Mouse (Mus musculus): ENCODE measurements at regions not wholly inside any gene's neighbourhood (a gene's known extent, or its start where the extent isn't known, plus 50 kb on each side); places are given as distances from the start of the nearest gene placed in this dataset.

- DNase-seq, result no peak
Observed at GRCm38 (mm10) chr13:119140436-119140835, 288.0 kb upstream of the Paip1 start.

DNA sequence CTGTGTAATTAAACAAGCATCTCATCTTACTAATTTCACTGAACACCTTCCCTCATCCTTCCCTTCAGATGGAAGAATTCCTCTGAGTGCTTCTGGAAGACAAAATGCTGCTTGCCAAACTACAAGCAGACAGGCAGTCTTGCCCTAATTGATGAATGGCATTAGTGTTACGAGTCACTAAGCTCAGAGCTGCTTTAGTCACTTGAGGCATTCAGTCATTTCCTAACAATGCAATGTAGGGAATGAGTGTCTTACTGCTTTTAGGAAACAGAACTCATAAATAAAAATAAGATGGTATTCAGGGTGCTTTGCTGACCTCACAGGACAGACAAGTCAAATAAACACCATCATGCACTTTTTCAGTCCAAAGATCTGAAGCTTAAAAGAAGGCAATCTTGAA is 285.1 kb upstream of the Paip1 start:
- no peak for DNase-seq

DNA sequence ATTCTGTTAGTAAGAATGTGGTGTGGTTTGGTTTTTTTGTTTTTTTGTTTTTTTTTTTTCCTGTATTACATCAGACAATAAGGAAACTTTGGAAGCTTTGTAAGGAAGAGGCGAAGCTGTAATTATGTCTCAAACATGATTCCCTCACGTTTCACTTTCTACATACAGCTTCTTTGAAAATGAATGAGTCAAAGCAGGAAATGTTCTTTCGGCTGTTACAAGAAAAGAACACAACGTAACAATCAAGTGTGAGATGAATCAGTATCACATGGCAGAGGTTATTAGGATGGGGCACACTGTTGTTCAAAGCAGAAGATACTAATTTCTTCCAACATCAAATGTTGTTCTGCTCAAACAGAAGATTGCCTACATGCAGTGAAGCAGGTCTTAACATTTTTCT is 282.7 kb upstream of the Paip1 start:
- DNase-seq, result no peak

DNA sequence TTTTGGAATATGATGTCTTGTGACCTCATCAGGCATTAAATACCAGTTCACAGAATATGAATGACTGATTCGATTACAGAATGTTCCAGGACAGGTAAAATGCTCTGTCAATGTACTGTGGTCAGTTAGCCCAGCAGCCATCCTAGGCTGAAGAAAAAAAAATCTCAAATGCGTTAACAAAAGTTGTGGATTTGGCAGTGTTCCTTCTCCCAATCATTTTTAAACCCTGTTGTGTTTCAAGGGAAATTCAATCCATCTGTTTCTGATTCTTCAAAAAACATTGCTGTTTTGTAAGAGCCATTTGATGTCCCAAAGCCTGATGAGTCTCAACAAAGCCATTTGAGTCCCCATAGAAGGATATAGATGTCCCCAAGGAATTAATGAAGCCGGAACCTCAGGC is 280.7 kb upstream of the Paip1 start:
- no peak for DNase-seq

- no peak for DNase-seq
Observed at GRCm38 (mm10) chr13:119149141-119149540, 279.3 kb upstream of the Paip1 start.

GRCm38 (mm10) chr13:119150847-119151548 is 277.4 kb upstream of the Paip1 start:
- DNase-seq, result no peak

DNA sequence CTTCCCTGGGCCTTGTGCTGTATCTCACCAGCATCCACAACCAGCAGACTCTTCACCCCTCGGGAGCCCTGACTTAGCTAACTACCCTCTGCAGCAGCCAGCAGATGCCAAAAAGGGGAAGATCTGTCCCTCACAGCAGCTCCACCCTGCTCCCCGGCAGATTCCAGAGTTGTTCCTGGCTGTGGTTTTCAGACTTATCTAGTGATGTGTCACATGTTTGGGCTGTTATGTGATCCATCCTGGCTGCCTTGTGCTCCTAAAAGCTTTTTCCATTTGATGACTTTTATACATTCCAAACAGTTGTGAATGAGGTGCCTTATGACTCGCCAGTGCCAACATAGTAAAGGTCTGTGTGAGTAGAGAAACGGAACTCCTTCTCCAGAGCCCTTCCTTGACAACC is 250.6 kb upstream of the Paip1 start:
- no peak for DNase-seq

DNA sequence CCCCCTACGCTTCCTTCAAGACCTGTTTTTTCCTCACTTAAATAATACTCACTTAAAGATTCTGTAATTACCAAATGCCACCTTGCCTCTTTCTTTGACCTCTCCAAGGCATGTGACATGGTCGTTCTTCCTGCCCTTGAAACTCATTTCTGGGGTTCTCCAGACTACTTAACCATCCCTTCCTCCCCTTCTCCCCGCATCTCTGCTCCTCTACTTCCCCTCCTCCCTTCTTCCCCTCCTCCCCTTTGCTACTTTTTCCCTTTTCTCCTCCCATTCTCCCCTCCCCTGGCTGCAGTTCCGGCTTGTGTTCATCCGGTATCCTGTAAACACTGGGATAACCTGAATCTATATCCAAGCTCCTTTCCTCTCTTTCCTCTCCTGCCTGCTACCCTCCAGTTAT is 250.2 kb upstream of the Paip1 start:
- no peak for DNase-seq

DNA sequence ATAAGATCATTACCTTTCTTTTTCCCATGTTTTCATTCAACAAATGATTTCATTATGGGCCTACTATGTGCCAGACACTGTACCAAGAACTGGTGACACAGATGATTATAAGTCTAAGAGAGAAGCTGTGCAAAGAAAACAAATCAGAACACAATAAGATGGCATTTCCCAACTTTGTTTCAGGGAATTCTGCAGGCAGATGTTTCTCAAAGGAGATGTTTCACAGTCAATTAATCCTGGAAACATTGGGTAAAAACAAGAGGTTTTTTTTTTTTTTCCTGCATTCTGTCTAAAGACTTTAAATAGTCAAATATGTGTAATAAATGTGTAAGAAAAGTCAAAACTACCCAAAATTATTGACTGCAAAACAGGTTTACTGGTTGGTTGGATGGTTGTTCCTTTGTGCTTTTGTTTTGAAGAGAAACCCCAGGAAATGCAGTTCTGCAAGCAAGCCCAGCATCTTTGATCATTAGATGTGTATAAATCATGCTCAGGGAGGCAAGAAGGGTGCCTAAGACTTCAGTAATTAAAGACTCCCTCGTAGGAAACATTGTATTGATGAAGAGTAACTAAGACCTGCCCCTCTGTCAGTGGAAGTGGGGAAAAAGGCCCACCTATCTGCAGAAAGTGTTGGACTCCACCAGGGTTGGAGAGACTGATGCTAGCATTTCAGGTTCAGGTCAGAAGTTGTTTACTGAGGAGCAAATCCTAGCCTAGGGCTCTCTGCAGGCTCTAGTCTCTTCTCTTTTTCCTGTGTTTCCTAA is 249.1 kb upstream of the Paip1 start:
- no peak for DNase-seq

- no peak for DNase-seq
Observed at GRCm38 (mm10) chr13:119184322-119184877, 244.0 kb upstream of the Paip1 start.

DNA sequence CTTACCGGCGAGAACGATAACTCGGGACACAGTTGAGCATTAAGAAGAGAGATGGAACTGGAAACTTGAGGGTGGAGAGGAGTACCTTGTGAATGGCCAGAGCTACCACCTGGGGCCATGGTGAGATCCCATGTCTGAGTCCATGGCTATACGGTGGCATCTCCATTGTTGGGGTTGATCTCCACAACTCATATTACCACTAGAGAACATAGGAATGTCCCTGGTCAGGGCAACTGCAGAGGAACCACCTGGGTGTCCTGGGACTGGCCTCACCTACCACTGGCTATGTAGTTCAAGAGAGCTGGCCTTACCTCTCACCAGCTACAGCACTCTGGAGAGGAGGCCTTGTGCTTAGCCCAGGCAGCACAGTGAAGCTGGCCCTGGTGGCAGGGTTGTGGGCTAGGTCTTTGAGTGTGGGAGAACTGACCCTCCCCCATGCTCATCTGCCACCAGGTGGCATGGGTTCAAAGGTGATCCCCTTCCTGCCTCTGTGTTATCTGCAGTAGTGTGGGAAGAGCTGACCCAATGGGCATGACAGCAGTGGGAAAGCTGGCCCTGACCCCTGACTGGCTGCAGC is 242.7 kb upstream of the Paip1 start:
- no peak for DNase-seq

DNA sequence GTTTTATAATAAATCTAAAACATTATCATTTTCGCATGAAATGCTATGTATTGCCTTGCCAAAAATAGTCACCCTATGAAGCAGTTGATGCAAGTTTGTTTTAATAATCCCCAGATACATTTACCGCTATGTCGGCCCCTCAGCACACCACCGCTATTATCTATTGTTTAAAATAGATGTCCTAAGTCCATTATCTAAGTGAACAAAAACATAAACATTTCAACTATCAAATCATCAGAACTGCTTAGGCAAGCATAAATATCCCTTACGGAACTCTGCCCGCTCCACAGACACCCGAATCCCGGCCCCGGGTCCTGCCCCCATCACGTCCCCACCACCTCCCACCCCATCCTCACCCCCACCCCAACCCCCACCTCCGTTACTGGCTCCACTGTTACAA is 196.8 kb upstream of the Paip1 start:
- DNase-seq, result no peak

DNA sequence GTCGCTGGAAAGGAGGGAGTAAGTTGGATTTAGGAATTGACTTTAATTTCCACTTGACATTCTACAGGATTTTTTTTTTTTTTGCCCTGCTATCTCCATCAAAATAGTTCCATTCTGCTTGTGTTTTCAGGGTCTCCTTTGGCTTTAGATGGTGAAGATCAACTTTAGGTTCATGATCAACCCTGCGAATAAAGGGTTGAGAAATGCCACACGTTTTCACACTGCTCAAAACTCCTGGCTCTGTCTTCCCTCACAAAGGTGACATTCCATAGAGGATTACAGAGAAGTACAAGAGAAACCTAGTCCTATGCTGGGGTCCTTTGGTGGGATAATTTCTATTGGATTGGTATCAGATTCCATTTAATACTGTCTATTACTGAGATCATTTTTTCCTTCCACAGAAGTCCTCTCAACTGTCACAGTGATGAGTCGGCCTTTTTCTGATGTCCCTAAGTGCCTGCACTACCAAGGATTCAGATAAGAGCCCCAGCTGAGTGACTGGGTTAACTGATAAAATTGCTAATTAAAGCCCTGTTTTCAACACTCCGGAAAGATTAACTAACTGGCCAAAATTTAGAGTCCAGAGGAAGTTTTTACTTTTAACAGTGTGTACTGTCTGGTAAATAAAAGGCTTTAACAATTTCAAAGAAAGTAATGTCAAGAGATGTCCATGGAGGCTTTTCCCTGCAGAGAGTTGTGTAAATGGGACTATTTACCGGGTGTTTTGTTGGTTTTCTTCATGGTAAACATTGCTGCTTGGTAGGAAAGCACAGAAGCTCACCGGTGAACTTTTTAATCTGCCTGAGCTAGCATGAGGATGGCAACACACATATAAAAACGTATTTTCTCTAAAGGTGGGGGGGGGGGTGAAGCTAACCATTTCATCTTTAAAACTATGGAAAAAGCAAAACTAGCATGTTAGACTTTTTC is 196.0 kb upstream of the Paip1 start:
- DNase-seq, result no peak

DNA sequence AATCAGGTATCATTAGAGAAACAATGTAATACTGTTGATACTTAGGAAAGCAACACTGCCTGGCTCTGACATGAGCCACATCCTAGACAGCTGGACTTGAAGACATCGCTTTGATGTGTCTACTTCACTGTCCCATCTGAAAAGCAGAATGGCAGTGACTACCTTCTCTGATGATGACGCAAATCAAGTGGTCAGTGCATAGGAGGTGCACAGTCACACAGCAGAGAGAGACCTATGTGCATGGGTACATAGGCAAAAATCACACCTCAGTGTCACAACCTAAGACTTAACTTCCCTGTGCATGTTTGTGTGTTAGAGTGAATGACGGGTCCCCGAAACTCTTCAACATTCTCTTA is 195.4 kb upstream of the Paip1 start:
- DNase-seq, result no peak

- no peak for DNase-seq
Observed at GRCm38 (mm10) chr13:119233869-119234268, 194.5 kb upstream of the Paip1 start.

GRCm38 (mm10) chr13:119242358-119242757 is 186.0 kb upstream of the Paip1 start:
- DNase-seq, result no peak

DNA sequence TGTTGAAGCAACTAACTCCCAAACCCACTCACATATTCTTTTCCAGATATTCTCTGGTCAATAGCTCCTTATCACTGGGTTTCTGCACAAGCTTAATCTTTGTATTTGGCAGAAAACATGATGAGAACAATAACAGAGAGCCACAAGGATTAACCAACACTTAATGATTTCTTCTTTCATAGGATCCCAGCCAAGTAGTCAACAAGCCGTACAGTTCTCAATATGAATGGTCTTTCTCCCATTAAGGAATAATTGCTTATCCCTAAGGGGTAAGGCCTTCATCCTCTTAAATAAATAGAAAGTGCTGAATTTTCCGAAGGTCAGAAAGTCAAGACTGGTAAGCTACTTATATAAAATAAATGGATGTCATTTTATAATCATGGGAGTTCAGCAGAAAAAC is 181.3 kb upstream of the Paip1 start:
- no peak for DNase-seq

DNA sequence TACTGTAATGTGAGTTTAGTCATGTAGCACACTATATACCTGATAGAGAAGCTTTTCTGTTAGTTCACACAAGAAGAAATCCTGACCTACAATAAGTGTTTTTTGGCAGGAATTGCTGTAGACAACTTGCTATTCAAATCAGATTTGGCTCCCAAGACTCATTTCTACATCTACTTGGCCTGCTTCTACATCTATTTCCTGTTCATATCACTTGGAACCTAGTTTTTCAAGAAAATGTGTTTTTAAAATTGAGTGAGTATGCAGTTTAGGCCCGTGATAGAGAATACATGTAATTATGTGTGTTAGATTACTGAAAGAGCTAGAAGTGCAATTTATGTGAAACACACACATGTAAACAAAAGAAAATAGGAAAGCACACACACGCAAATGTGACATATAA is 176.4 kb upstream of the Paip1 start:
- DNase-seq, result no peak

DNA sequence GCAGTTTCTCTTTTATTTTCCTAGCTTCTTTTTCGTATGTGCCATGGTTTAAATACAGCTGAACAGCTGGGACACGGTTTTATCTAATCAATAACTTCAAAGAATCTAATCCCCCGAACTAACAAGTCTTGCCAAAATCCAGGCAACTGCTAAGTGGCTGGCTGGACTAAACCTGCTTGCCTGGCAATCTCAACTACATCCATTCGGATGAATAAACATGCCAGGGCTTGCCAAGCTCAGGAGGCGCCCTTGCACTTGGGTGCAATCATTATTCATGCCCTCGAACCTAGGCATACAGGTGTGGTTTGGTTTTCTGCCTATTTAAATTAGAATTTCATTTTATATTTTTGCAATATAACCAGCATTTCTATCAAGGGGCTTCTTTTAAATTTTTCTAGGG is 172.1 kb upstream of the Paip1 start:
- peak; percentile 2 for DNase-seq

DNA sequence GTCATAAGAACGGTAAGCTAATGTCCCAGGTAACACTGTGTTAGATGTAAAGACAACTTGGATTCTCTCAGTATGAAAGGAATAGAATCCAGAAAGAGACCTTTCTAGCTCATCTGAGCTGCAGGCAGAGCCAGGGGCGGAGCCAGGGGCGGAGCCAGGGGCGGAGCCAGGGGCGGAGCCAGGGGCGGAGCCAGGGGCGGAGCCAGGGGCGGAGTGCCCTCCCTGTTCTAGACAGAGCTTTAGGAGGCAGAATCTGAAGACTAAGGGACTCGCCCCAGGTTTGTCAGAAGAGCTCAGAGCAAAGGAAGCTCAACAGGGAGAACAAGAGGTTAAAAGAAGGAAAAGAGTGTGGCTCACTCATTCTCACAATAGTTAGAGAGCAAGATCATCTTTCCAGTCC is 169.9 kb upstream of the Paip1 start:
- DNase-seq, result no peak

DNA sequence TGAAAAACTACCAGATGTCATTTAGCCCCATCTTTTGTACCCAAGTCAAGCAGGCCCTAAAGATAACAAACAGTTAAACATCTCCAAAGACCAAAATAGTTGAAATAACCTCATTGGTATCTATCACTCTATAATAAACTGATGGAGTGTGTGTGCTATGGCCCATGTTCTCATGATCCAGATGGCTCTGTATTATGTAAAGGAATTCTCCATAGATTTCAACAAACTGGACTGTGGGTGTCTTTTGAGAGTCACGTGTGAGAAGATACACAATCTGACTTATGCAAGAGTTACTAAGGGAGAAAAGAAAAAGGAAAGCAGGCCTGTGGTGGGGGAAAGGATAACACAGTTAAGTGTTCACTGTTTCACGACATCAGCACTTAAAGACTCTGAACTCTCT is 164.8 kb upstream of the Paip1 start:
- no peak for DNase-seq

DNA sequence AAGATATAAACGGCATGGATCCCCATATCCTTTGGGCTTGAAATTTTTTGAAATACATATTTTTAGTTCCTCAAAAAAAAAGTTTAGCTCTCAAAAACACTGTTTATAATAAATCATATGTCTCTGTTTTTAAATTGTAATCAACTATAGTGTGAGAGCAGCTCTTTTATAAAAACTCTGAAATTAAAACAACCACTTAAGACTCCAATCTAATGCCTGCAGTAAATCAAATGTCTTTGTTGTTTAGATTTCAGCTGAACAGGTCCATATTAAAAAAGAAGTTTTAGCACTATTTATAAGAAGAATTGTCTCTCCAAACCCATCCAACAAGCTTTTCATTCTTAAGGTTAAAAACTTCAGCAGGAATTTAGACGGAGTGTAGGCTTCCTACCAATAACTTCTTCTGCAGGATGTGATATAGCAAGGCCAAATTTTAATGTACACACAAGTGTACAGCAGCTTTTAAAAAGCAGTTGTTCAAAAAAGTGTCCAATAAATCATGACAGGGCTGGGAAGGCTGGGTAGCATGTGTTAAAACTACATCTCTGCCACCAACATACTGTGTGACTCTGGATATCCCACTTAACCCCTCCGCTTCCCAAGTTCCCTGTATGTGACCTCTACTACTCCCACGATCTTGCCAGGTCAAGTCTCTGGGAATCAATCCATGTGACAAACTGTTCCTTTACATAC is 160.6 kb upstream of the Paip1 start:
- no peak for DNase-seq
